Mouse (Mus musculus): ENCODE data around the gene Zfp808. TPM values are rescaled to one million over a fixed set of nuclear protein-coding genes. Genes with fewer than 3 reads are reported as not detected.

Gene Zfp808
- total RNA-seq (2023) = 1 to 10 TPM; 4.0 to 4.4 TPM

DNA sequence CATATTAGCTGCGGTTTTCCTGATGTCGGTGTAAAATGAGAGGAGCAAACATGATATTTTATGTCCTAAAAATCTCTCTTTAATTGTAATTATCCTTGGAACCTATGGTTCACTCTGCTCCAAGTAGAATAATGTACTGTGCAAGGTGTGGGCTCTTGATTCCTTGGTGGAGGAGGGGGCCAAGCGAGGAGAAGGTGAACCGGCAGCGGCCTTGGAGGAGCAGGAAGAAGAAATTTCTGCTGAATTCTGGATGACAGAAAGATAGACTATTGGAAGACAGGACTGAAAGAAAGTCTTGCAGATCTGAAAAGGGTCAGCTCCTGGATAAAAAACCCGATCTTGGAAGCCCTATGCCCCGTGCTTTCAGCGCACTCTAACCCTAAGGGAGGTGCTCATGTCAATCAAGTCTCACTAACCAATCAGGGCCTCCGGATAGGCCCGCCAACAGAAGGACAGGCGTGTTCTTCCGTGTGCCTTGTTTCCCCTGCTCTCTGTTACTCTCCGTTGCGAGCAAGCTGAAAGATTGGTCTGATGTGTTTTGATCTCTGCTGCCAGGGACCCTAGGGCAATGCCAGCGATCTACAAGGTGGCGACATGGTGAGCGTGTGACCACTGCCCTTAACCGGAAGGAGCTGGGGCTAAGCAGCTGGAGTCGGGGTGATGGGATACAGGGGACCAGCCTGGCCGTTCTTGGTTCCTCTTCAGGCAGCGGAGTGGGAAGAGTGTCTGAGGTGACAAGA is at the start of gene Zfp808:
Gene Zfp808 (plus strand): TSS at position 455 of the 740 bp plus-strand sequence.

